Mouse (Mus musculus): ENCODE results near the gene Gm20605. TPM values are rescaled to one million over a fixed set of nuclear protein-coding genes. Genes with fewer than 3 reads are reported as not detected.

Gm20605 gene
- polyA plus RNA-seq, 1 experiment, result 37.5 TPM

- H3K4me1 ChIP-seq (ENCODE audit: control insufficient read depth, insufficient read depth, low read length), result 0 out of 2 replicates have a peak, but pooled peaks cover 4% of the 10 kb centered on the region
- TF ChIP-seq POLR2A (IDR thresholded peaks at IDR 0.05; ENCODE audit: borderline replicate concordance, low read depth, low read length), result no peak
- TF ChIP-seq CTCF (IDR thresholded peaks at IDR 0.05; ENCODE audit: low read depth, low read length), result no peak
- H3K27ac ChIP-seq (ENCODE audit: insufficient read depth, low read depth, low read length), result no peak overlapping the region
- no peak overlapping the region for H3K4me3 ChIP-seq (ENCODE audit: insufficient read depth, low read length)
These were observed 19.0 kb downstream of the Gm20605 start for GRCm38 (mm10) chr5:137647827-137648601.

GRCm38 (mm10) chr5:137649251-137649650, 20.3 kb downstream of the Gm20605 start:
- 0 out of 2 replicates have a peak, but pooled peaks cover 4% of the 10 kb centered on the region for H3K4me1 ChIP-seq (ENCODE audit: control insufficient read depth, insufficient read depth, low read length)

GRCm38 (mm10) chr5:137649669-137650571, 20.9 kb downstream of the Gm20605 start:
- Histone ChIP-seq H3K27ac (ENCODE audit: insufficient read depth, low read depth, low read length) (no peak overlapping the region), H3K4me1 (ENCODE audit: control insufficient read depth, insufficient read depth, low read length) (0 out of 2 replicates have a peak, but pooled peaks cover 4% of the 10 kb centered on the region), H3K4me3 (ENCODE audit: insufficient read depth, low read length) (no peak overlapping the region)
- TF ChIP-seq CTCF (IDR thresholded peaks at IDR 0.05; ENCODE audit: low read depth, low read length), result no peak
- no peak for TF ChIP-seq POLR2A (IDR thresholded peaks at IDR 0.05; ENCODE audit: borderline replicate concordance, low read depth, low read length)

More at GRCm38 (mm10) chr5:137649251-137649650, 20.3 kb downstream of the Gm20605 start:
- TF ChIP-seq POLR2A (IDR thresholded peaks at IDR 0.05; ENCODE audit: borderline replicate concordance, low read depth, low read length) (no peak), CTCF (IDR thresholded peaks at IDR 0.05; ENCODE audit: low read depth, low read length) (no peak)
- Histone ChIP-seq H3K27ac (ENCODE audit: insufficient read depth, low read depth, low read length) (no peak overlapping the region), H3K4me3 (ENCODE audit: insufficient read depth, low read length) (no peak overlapping the region)

GRCm38 (mm10) chr5:137652474-137652873, 23.5 kb downstream of the Gm20605 start:
- Histone ChIP-seq H3K27ac (ENCODE audit: insufficient read depth, low read depth, low read length) (no peak overlapping the region), H3K4me1 (ENCODE audit: control insufficient read depth, insufficient read depth, low read length) (0 out of 2 replicates have a peak, but pooled peaks cover 8% of the 10 kb centered on the region), H3K4me3 (ENCODE audit: insufficient read depth, low read length) (no peak overlapping the region)
- TF ChIP-seq POLR2A (IDR thresholded peaks at IDR 0.05; ENCODE audit: borderline replicate concordance, low read depth, low read length), result no peak
- TF ChIP-seq CTCF (IDR thresholded peaks at IDR 0.05; ENCODE audit: low read depth, low read length), result peak; percentile 77

- Histone ChIP-seq H3K4me1 (ENCODE audit: control insufficient read depth, insufficient read depth, low read length) (0 out of 2 replicates have a peak, but pooled peaks cover 10% of the 10 kb centered on the region), H3K27ac (ENCODE audit: insufficient read depth, low read depth, low read length) (no peak overlapping the region), H3K4me3 (ENCODE audit: insufficient read depth, low read length) (no peak overlapping the region)
- no peak for TF ChIP-seq POLR2A (IDR thresholded peaks at IDR 0.05; ENCODE audit: borderline replicate concordance, low read depth, low read length)
- no peak for TF ChIP-seq CTCF (IDR thresholded peaks at IDR 0.05; ENCODE audit: low read depth, low read length)
These were observed 24.4 kb downstream of the Gm20605 start for GRCm38 (mm10) chr5:137653366-137653765.

- H3K4me3 ChIP-seq (ENCODE audit: insufficient read depth, low read length), result no peak overlapping the region
- TF ChIP-seq POLR2A (IDR thresholded peaks at IDR 0.05; ENCODE audit: borderline replicate concordance, low read depth, low read length) (no peak), CTCF (IDR thresholded peaks at IDR 0.05; ENCODE audit: low read depth, low read length) (no peak)
These were observed 25.8 kb downstream of the Gm20605 start for GRCm38 (mm10) chr5:137654746-137655145.

GRCm38 (mm10) chr5:137656977-137657376, 28.0 kb downstream of the Gm20605 start:
- no peak overlapping the region for H3K27ac ChIP-seq (ENCODE audit: insufficient read depth, low read depth, low read length)
- H3K4me1 ChIP-seq (ENCODE audit: control insufficient read depth, insufficient read depth, low read length), result peaks cover 14% of the 10 kb centered on the region; the same call in 1 of the 2 replicates
- no peak for TF ChIP-seq POLR2A (IDR thresholded peaks at IDR 0.05; ENCODE audit: borderline replicate concordance, low read depth, low read length)
- TF ChIP-seq CTCF (IDR thresholded peaks at IDR 0.05; ENCODE audit: low read depth, low read length), result peak; percentile 75
- H3K4me3 ChIP-seq (ENCODE audit: insufficient read depth, low read length), result no peak overlapping the region

More at GRCm38 (mm10) chr5:137654746-137655145, 25.8 kb downstream of the Gm20605 start:
- Histone ChIP-seq H3K27ac (ENCODE audit: insufficient read depth, low read depth, low read length) (no peak overlapping the region), H3K4me1 (ENCODE audit: control insufficient read depth, insufficient read depth, low read length) (0 out of 2 replicates have a peak, but pooled peaks cover 10% of the 10 kb centered on the region)

- H3K4me3 ChIP-seq (ENCODE audit: insufficient read depth, low read length), result no peak overlapping the region
- H3K4me1 ChIP-seq (ENCODE audit: control insufficient read depth, insufficient read depth, low read length), result peaks cover 17% of the 10 kb centered on the region; the same call in 1 of the 2 replicates
- TF ChIP-seq CTCF (IDR thresholded peaks at IDR 0.05; ENCODE audit: low read depth, low read length) (no peak), POLR2A (IDR thresholded peaks at IDR 0.05; ENCODE audit: borderline replicate concordance, low read depth, low read length) (no peak)
- no peak overlapping the region for H3K27ac ChIP-seq (ENCODE audit: insufficient read depth, low read depth, low read length)
These were observed 31.2 kb downstream of the Gm20605 start for GRCm38 (mm10) chr5:137660064-137660688.

GRCm38 (mm10) chr5:137663057-137663456, 34.1 kb downstream of the Gm20605 start:
- Histone ChIP-seq H3K4me1 (ENCODE audit: control insufficient read depth, insufficient read depth, low read length) (peaks cover 10% of the 10 kb centered on the region; the same call in 1 of the 2 replicates), H3K27ac (ENCODE audit: insufficient read depth, low read depth, low read length) (no peak overlapping the region), H3K4me3 (ENCODE audit: insufficient read depth, low read length) (no peak overlapping the region)
- no peak for TF ChIP-seq CTCF (IDR thresholded peaks at IDR 0.05; ENCODE audit: low read depth, low read length)
- no peak for TF ChIP-seq POLR2A (IDR thresholded peaks at IDR 0.05; ENCODE audit: borderline replicate concordance, low read depth, low read length)
